Mouse (Mus musculus) lung, embryonic 14.5 days (tissue): Measurements from ENCODE around the gene Nrde2. TPM values are rescaled to one million over a fixed set of nuclear protein-coding genes. Genes with fewer than 3 reads are reported as not detected.

Source experiments
- ATAC-seq: fragments of 200-750 bp; cut with Nextera tagmentation; 2 replicates; pipeline ENCODE4 v1.8.0; 2017; ENCODE audit warnings: mild to moderate bottlenecking, moderate TSS enrichment, moderate library complexity; ENCODE audit not compliant: insufficient read depth
- DNase-seq: peaks from one replicate; pipeline ENCODE4 v3.0.0-alpha.2; 2015
- H3K27ac ChIP-seq: fragments of 300-500 bp; sonication (generic); 2 replicates; pipeline ENCODE4 v1.5.1; 2014; ENCODE audit warnings: low read depth, mild to moderate bottlenecking, moderate library complexity
- H3K27me3 ChIP-seq: fragments of 300-500 bp; sonication (generic); 2 replicates; pipeline ENCODE4 v1.6.1; 2014; ENCODE audit warnings: low read length, control low read depth; ENCODE audit not compliant: insufficient read depth
- H3K36me3 ChIP-seq: fragments of 300-500 bp; sonication (generic); 2 replicates; pipeline ENCODE4 v1.6.1; 2014; ENCODE audit warnings: control low read depth; ENCODE audit not compliant: insufficient read depth
- H3K4me1 ChIP-seq: fragments of 300-500 bp; sonication (generic); 2 replicates; pipeline ENCODE4 v1.6.1; 2014; ENCODE audit warnings: antibody characterized with exemption, control low read depth; ENCODE audit not compliant: insufficient read depth
- H3K4me2 ChIP-seq: fragments of 300-500 bp; sonication (generic); 2 replicates; pipeline ENCODE4 v1.6.1; 2014; ENCODE audit warnings: mild to moderate bottlenecking
- H3K4me3 ChIP-seq: fragments of 300-500 bp; sonication (generic); 2 replicates; pipeline ENCODE4 v1.5.1; 2014; ENCODE audit warnings: low read depth, low read length
- H3K9ac ChIP-seq: fragments of 300-500 bp; sonication (generic); 2 replicates; pipeline ENCODE4 v1.6.1; 2014
- H3K9me3 ChIP-seq: fragments of 300-500 bp; sonication (generic); 2 replicates; pipeline ENCODE4 v1.6.1; 2016; ENCODE audit warnings: low read depth, low read length, control low read depth
- CTCF ChIP-seq: IDR thresholded peaks from 2 replicates; pipeline ENCODE4 v1.5.1; 2016; ENCODE audit warnings: antibody characterized with exemption, low read depth
- WGBS: fragments of 180-500 bp; shearing (Covaris S2); extraction: QIAGEN DNeasy Blood & Tissue Kit; methylation state at CpG from one replicate; pipeline ENCODE4 v1.1.7; 2014; 5-methylcytosine and 5-hydroxymethylcytosine counted together
- polyA plus RNA-seq: library from polyadenylated mRNA; unstranded; fragments of >200 nt; fragmentation: Nextera tagmentation; extraction: Ambion mirVana; gene quantifications from 2 replicates; pipeline ENCODE4 v1.2.1, GENCODE M21; 2014

The Nrde2 gene
- polyA plus RNA-seq, 1 experiment from 2014 or later = 14.5 TPM

GRCm38 (mm10) chr12:100089265-100089664 is 70.2 kb downstream of the Nrde2 start:
- Histone ChIP-seq H3K27ac (no peak overlapping the region), H3K4me3 (no peak overlapping the region), H3K4me1 (peaks cover 8% of the 10 kb centered on the region), H3K9me3 (no peaks in the 10 kb centered on the region), H3K4me2 (no peak overlapping the region), H3K36me3 (no peaks in the 10 kb centered on the region), H3K9ac (no peak overlapping the region), H3K27me3 (no peaks in the 10 kb centered on the region)
- TF ChIP-seq CTCF = no peak
- DNase-seq = no peak
- no peak for ATAC-seq
- 81% methylated on average over 5 of the region's 5 CpGs for WGBS

DNA sequence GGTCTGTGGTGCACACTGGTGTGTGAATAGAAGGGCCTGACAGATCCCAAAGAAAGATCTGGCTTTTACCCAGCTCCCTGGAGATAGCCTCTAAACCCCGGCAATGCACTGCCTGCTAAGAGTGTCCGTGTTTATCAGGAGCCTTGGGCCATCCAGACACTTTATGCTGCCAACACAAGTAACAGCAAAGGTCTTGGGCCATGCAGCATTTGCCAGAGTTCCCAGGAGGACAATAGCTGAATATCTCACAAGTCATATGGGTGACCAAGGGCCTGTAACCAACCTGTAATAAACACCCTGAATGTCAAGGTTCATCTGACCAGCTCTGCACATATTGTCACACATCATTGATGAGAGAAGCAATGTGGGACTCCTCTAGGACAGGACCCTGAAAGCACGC is 71.4 kb downstream of the Nrde2 start:
- H3K36me3 ChIP-seq = no peaks in the 10 kb centered on the region
- no peak overlapping the region for H3K4me3 ChIP-seq
- no peaks in the 10 kb centered on the region for H3K9me3 ChIP-seq
- DNase-seq (no peak), ATAC-seq (no peak)
- no peak overlapping the region for H3K4me2 ChIP-seq
- TF ChIP-seq CTCF = no peak
- H3K27ac ChIP-seq = no peak overlapping the region
- H3K27me3 ChIP-seq = no peaks in the 10 kb centered on the region
- no peak overlapping the region for H3K9ac ChIP-seq
- peaks cover 12% of the 10 kb centered on the region for H3K4me1 ChIP-seq
- 77% methylated on average over 3 of the region's 3 CpGs for WGBS

GRCm38 (mm10) chr12:100079636-100080286 is 79.7 kb downstream of the Nrde2 start:
- no peak overlapping the region for H3K4me3 ChIP-seq
- 48% methylated on average over 8 of the region's 8 CpGs for WGBS
- no peak overlapping the region for H3K9ac ChIP-seq
- ATAC-seq = peak; percentile 94
- H3K4me2 ChIP-seq = no peak overlapping the region
- no peaks in the 10 kb centered on the region for H3K27me3 ChIP-seq
- no peaks in the 10 kb centered on the region for H3K9me3 ChIP-seq
- DNase-seq = peak; percentile 89
- H3K36me3 ChIP-seq = no peaks in the 10 kb centered on the region
- no peak for TF ChIP-seq CTCF
- no peak overlapping the region for H3K27ac ChIP-seq
- H3K4me1 ChIP-seq = peaks cover 7% of the 10 kb centered on the region

DNA sequence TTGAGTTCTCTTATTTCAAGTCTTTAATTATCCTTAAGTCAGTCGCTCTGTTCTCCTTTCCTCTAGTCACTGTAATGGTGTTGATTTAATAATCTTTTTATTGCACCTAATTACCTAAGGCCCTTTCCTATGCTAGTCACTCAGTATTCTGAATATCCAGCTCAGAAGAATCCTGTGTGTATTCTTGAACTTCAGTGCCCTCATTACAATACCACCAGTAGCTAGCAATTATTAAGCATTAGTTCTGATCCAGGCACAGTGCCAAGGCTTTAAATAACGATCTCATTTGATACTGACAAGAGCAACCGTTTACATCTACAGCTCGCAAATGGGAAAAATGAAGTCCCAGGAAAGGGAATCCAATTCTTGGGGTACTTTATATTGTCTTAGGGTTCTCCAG is 83.7 kb downstream of the Nrde2 start:
- DNase-seq (peak; percentile 65), ATAC-seq (no peak)
- no peaks in the 10 kb centered on the region for H3K9me3 ChIP-seq
- WGBS = 47% methylated on average over 4 of the region's 4 CpGs
- H3K27me3 ChIP-seq = no peaks in the 10 kb centered on the region
- no peaks in the 10 kb centered on the region for H3K4me1 ChIP-seq
- no peak overlapping the region for H3K4me2 ChIP-seq
- no peak overlapping the region for H3K9ac ChIP-seq
- H3K27ac ChIP-seq = no peak overlapping the region
- no peaks in the 10 kb centered on the region for H3K36me3 ChIP-seq
- no peak overlapping the region for H3K4me3 ChIP-seq
- TF ChIP-seq CTCF = no peak

Other genes with a start within 250 kb of the Nrde2 start
- gene Kcnk13, start 195.2 kb downstream of the Nrde2 start, polyA plus RNA-seq = 2.7 and 3.6 TPM in 2 replicates
- gene Psmc1, start 49.5 kb downstream of the Nrde2 start, polyA plus RNA-seq = 308 and 325 TPM in 2 replicates
- gene Calm1, start 39.8 kb upstream of the Nrde2 start, polyA plus RNA-seq = 1,610 and 1,758 TPM in 2 replicates